Mouse (Mus musculus): Measurements from ENCODE around the gene Rcc1.

Gene Rcc1

DNA sequence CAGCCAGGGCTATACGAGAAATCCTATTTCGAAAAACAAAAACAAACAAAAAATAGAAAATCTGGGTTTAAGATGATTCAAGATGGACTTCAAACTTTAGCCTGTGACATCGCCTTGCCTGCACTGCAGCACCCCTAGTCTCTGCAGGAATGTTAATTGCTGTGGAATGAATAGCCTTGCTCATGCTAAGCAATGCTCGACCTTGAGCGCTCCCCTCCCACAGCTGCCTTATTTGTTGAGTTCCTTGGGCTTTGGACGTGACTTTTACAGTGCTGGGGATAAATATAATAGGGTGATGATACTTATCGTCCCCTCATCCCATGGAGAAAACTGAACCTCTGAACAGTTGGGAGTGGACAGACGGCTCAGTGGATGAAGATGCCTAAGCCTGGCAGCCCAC, 37.7 kb downstream of the Rcc1 start:
- in situ Hi-C loops (cut with MboI, MseI) = loop anchor here (25.0 kb wide), 1 partner anchor 1403 kb away; the partner anchor contains the start of gene Laptm5

DNA sequence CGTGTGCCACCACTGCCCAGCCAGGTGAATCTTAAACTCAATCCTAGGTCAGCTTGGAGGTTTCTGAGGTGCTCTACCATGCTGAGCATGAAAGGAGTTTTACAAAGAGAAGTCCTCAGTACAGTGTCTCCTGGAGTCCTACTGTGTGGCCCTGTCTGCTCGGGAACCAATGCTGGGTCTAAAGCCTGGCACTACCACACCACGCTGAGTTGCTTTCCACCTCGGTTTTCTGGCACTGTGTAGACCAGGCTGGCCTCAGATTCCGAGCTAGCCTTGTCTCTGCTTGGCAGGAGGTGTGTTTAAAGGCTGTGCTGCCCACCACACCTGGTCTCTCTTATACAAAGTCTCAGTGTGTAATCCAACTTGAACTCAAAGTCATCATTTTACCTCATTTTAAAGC, 40.8 kb downstream of the Rcc1 start:
- in situ Hi-C loops (cut with MboI, MseI) = loop anchor here (5.0 to 25.0 kb wide), 2 partner anchors 40 to 1400 kb away; partner anchors contain the start of genes Laptm5 and Taf12

DNA sequence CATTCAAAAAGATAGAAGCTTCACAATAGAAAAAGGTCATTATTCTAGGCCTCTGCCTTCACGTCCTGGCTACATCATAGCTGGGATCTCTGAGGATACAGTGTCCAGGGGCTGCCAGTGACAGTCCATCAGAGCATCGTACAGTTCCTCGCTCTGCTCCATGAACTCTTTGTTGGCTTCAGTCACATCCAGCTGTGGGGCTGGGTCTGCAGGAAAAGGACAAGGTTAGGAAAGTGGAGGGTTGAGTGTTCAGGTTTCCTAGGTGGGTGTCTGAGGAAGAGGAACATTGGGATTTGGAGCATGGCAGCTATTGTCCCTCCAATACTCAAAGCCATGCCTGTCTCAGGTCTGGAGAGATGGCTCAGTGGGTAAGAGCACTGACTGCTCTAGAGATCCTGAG, 41.6 kb downstream of the Rcc1 start:
- in situ Hi-C loops (cut with MboI, MseI) = loop anchor here (5.0 to 25.0 kb wide), 2 partner anchors 40 to 1400 kb away; partner anchors contain the start of genes Laptm5 and Taf12

DNA sequence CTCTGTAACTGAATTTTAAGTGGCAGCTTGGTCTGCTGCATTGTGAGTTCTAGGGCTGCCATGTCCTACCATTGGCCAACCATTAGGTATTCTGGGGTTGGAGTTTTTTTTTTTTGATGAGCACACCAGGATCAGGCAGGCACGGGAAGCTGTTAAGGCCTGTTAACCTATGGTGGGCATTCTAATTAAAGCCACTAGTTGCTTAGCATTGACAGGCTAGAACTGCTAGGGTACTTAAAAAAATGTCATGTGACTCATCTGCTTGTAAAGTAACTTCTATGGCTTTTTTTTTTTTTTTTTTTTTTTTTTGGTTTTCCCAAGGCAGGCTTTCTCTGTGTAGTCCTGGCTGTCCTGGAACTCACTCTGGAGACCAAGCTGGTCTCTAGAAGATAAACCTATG, 42.2 kb downstream of the Rcc1 start:
- in situ Hi-C loops (cut with MboI, MseI) = loop anchor here (5.0 to 25.0 kb wide), 2 partner anchors 39 to 1399 kb away; partner anchors contain the start of genes Laptm5 and Taf12

DNA sequence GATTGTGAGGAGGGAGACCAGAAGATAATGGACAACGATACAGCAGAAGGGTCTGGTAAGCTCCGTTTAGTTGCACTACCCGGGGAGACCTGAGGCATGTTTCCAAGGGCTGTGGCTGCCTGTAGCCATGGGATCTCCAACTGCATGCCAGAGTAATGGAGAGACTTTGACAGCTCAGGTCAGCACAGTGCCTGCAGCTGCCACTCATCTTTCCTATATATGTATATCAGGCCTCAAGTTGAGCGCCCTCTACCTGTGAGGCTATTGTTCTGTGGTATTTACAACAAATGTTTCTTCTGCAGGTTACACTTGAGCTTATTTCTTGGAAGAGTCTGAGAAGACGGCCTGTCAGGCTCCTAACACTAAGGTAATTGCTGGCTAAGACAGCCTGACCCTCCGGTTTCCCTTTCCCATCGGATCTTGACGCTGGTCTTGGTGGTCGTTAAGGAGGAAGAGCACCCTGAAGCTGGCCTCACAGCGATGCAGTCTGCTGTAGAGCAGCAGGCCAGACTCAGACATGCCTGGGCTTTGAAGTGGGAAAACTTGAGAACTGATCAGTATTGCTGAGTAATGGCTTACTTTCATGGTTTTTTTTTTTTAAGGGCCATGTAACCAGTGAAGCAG, 43.4 kb downstream of the Rcc1 start:
- in situ Hi-C loops (cut with MboI, MseI) = loop anchor here (5.0 to 25.0 kb wide), 2 partner anchors 38 to 1398 kb away; partner anchors contain the start of genes Laptm5 and Taf12

DNA sequence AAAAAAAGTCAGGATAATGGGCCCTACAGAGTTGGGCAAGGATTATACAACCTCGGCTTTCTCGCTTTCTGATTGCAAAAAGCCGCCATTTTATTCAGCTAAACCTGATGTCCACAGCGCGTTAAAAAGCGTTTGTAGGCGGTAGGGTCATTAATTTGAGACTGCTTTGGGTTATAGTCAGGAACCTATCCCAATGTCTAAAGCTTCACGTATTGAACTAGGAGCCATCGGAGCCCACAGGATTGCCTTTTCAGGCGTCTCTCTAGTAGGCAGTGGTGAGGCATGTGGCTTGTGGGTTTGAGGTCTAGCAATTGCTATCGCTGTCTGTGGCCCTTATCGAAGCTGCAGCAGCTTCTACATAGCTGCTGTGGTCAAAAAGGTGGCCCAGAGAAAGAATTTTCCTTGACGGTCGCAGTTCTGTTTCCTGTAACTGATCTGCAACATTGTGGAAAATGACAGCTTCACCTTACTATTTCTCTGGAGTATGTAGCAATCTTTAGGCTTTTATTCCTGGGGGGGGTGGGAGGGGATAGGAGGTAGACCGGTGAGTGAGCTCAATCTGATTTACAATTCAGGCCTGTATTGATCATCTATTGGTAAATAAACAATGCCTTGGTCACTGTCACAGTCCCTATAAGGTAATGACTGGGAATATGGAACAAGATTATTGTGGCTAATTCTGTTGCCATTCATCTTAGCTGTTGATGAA, 44.1 kb downstream of the Rcc1 start:
- in situ Hi-C loops (cut with MboI, MseI) = loop anchor here (25.0 kb wide), 1 partner anchor 1397 kb away; the partner anchor contains the start of gene Laptm5

DNA sequence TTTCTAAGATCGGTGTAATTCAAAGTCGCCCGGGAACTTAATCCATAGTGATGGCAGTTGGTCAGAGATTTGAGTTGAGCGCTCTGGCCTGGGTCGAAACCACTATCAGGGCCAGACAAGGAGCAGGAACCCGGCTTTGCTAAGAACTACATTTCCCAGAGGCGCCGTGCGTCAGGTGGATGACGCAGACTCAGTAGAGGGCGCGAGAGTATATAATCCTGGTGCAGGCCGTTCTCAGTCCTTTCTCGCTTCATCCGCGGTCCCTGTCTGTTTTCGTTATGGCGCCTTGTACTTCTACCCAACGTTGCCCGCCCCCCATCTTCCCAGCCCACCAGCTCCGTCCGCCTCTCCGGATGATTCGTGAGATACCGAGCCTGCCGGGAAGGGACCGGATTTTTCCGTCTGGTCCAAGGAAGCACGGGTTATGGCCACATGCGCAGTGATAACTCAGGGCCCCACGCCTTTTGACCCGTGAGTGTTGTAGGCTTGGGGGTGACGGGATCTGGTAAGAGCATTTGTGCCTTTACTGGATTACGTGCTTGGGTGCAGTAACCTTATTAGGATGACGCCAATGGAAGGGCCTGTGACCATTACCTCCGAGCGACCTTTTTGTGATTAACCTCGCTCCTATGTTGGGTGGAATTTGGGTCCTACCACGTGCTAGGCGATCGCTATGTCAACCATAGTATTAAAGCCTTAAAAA, 44.8 kb downstream of the Rcc1 start:
- in situ Hi-C loops (cut with MboI, MseI) = loop anchor here (25.0 kb wide), 1 partner anchor 1396 kb away; the partner anchor contains the start of gene Laptm5

DNA sequence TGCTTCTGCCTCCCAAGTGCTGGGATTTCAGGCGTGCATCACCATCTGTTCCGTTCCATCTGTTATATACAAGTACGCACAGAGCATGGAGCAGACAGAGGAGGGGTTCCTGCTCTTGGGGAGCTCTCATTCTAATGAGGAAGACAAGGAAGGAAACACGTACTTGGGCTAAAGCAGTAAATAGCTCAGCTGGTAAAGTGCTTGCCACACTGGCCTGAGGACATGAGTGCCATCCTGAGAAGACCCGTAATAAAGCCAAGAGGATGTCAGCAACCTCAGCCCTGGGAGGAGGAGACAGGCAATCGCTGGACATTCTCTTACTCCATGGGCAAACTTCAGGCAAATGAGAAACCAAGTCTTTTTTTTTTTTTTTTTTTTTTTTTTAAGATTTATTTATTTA, 47.4 kb downstream of the Rcc1 start:
- in situ Hi-C loops (cut with MboI, MseI) = loop anchor here (25.0 kb wide), 1 partner anchor 1394 kb away; the partner anchor contains the start of gene Laptm5

DNA sequence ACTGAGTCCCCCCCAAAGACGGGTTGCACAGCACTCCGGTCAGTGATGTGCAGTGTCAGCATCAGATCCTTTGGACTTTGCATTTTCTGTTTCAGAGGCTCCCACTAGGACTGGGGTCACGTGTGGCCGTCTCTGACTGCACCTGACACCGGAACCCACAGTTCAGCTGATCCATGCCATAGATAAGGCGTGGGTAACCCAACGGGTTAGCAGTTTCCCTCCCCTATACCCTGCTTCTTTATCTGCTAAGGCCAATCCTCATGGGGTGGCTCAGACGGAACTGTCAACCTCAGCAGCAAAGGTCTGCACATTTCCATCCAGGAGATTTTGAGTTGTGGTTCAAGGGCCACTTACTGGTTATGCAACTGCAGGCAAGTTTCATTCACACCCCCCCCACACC, 48.1 kb downstream of the Rcc1 start:
- in situ Hi-C loops (cut with MboI, MseI) = loop anchor here (25.0 kb wide), 1 partner anchor 1393 kb away; the partner anchor contains the start of gene Laptm5

DNA sequence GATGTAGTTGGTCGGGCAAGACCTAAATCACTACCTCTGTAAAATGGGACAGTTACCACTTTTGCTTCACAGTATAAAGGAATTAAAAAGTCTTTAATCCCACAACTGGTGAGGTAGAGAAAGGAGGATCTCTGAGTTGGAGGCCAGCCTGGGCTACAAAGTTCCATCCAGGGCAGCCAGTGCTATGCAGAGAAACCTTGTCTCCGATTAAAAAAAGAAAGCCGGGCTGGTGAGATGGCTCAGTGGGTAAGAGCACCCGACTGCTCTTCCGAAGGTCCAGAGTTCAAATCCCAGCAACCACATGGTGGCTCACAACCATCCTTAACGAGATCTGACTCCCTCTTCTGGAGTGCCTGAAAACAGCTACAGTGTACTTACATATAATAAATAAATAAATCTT, 49.9 kb downstream of the Rcc1 start:
- in situ Hi-C loops (cut with MboI, MseI) = loop anchor here (25.0 kb wide), 1 partner anchor 1391 kb away; the partner anchor contains the start of gene Laptm5

DNA sequence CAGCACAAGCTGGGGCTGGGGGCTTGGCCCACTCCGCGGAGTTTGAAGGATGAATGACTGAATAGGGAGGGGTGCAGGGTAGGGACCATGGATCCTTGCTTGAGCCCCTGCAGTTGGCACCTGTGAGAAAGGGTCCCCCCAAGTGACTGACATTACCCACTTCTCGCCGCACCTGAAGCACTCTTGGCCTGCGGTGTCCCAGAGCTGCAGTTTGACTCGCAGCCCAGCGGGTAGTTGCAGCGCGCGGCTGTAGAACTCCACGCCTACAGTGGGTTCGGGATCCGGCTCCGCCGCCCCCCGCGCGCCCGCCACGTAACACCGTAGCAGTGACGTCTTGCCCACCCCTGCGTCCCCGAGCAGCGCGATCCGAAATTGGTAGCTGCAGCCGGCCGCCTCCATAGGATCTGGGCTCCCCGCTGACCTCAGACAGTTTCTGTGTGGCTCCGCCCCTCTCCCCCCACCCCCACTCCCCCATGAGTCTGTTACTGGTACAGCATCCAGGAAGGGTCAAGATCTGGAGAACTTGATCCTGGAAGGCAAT, 50.4 kb downstream of the Rcc1 start, which contains the start of gene Rab42:
Gene Rab42 (minus strand): TSS at position 447 of the 541 bp plus-strand sequence.
- in situ Hi-C loops (cut with MboI, MseI) = loop anchor here (25.0 kb wide), 1 partner anchor 1391 kb away; the partner anchor contains the start of gene Laptm5

DNA sequence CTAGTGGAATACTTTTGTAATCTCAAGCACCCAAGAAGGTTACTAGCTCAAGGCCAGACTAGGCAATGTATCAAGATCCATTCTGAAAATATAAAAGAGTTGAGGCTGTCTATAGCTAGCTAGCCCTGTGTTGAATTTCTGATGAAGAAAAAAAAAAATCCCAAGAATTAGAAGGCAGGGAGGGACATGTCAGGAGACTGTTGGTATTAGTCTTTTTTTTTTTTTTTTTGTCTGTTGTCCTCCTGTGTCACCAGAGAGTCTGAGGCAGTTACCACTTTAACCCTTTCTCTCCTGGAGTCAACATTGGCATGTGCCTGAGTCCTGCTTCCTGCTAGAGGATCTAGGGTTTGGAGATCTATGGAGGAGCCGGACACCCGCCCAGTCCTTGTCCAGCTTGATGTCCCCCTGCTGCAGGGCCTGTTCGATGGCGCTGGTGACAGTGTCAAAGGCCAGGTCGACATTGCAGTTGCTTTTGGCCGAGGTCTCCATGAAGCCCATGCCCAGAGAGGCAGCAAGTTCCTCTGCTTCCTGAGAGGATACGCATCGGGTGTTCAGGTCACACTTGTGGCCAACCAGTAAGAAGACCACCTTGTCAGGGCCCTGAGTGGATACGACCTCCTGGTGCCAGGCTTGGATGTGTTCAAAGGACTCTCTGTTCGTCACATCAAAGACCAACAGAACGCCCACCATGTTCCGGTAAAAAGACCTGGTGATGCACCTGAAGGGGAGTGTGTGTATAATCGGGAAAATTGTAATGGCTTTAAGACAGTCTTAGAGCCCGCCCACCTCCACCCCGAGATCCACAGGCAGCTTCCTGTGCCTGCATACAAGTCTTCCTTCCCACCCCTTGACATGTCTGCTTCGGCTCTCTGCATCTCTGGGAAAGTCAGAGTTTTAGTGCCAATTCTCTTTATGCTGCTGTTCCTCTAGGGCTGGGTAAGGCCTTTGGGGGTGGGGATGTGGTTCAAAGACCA, 51.2 kb downstream of the Rcc1 start:
- in situ Hi-C loops (cut with MboI, MseI) = loop anchor here (25.0 kb wide), 1 partner anchor 1390 kb away; the partner anchor contains the start of gene Laptm5

DNA sequence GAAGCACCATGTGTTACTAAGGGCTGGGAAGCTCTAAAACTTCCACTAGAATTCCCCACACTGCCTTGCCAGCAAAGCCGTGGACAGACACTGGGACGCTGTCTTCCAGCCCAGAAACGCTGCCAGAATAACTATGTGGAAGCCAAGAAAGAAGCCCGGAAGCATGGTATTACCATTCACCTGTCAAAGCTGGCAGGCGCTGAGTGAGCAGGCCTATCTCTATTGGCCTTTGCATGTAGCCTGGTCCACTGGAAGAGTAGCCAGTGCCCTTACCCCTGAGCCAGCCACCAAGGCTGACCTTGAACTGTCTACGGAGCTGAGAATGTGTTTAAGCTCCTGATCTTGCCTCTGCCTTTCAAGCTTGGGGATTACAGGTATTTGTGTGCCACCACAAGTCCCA, 51.9 kb downstream of the Rcc1 start:
- in situ Hi-C loops (cut with MboI, MseI) = loop anchor here (25.0 kb wide), 1 partner anchor 1389 kb away; the partner anchor contains the start of gene Laptm5

DNA sequence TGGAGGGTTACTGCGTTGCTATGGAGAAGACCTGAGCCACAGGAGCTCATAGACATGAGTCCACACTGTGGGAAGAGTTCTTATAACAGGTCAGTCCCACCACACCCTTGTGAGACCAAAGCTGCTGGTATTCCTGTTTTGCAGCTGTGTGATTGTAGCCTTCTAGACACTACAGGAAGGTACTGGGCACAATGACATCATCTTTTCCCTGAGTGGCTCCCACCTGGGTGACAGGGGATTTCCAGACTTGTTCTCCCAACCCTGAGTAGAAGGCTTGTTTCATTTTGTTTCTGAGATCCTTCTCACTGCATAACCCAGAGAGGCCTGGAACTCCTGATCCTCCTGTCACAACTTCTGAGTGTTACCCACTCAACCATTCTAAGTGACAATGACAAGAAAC, 53.6 kb downstream of the Rcc1 start:
- in situ Hi-C loops (cut with MboI, MseI) = loop anchor here (25.0 kb wide), 1 partner anchor 1388 kb away; the partner anchor contains the start of gene Laptm5

DNA sequence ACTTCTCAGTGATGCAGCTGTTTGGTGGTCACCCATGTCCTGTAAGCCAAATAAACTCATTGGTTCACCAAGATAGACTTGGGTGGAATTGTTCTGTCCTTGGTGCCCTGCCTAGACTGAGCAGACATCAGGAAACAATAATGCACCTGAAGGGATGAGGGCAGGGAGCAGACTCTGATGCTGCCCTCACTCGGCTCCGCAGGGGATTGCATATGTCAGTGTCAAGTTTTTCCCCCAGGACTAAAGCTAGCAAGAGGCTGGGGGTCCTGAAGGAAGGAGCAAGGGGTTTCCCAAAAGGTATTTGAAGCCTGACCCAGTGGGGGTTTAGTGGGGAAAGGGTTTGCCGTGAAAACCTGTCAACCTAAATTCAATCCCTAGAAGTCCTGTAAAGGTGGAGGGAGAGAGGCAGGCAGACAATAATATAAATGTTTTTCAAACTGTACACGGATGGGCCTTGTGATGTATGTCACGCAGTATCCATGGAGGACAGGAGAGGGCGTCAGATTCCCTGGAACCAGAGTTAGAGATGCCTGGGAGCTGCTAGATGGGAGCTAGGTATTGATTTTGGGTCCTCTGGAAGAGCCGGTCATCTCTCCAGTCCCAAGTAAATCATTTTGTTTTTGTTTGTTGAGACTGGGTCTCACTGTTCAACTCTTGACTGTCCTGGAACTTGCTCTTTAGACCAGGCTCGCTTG, 57.6 kb downstream of the Rcc1 start:
- in situ Hi-C loops (cut with MboI, MseI) = no loop called here

DNA sequence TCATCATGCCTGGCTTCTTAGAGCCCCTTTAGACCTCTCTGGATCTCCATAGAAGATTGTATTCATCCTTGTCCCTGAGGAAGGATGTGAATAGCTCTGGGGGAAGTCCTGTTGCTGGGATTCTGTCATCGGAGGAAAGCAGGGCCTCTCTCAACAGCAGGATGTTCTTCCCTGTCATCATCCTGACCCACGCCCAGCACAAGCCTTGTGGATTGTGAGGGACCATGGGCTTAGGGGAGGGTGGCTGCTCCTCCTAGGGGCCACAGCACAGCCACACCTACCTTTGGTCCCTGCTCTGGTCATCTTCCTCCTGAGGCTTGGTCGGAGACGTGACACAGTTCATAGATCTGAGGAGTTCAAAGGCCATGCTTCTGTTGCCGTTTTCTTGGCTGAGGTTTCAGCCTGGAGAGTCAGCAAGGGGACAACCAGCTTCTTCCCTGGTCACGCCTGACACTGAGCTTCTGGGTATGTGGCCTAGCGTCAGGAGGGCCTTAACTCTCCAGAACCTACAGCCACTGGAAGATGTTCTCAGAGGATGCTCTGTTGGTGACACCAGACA, 59.6 kb downstream of the Rcc1 start:
- in situ Hi-C loops (cut with MboI, MseI) = no loop called here

DNA sequence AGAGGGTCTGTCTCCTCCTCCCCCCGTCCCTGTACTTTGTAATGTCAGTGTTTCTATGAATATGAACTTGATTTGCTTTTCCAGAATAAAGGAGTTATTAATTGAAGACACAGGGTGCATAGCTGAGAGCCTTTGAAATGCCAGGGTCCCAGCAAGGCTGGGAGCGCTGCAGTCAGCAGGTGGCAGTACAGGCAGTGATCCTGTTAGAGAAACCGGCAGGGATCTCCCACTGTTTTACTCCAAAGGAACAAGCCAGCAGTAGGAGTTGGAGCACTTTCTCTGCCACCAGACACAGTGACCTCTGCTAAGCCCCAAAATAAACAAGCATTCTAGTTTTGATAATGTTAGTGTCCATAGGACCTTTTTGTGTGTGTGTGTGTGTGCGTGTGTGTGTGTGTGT, 60.4 kb downstream of the Rcc1 start:
- in situ Hi-C loops (cut with MboI, MseI) = no loop called here

DNA sequence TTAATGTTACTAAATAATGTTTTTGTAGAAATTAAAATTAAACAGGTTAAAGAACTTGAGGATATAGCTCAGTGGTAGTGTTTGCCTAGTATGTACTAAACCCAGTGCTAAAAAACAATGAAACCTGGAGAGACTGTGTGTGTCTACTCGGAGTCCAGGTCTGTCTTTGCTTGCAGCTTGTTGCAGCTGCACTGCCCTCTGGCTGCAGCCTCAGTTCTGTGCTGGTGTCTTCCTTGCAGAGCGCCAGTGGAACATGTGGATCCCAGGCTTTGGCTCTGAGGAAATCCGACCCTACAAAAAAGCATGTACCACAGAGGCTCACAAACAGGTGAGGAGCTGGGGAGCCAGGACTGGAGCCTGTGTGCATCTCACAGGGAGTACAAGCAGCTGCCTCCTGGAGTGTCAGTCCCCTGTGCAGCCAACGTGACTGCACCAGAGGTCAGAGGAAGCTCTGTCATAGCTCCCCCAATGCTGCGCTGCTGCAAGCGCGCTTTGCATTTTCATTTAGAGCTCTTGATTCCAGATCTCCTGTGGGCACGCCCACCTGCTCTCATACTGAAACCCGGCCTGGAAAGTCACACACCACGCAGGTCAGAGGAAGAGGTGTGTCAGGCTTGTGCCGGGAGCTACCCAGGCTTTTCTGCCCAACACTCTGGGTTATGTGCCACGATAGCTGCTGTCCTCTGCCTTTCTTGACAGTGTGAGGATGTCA, 61.6 kb downstream of the Rcc1 start:
- in situ Hi-C loops (cut with MboI, MseI) = no loop called here

Data from T-helper 1 cell (primary cell).